Mouse (Mus musculus) lung, postnatal 0 days (tissue): Measurements from ENCODE around the gene Rara. TPM values are rescaled to one million over a fixed set of nuclear protein-coding genes. Genes with fewer than 3 reads are reported as not detected.

Experiments
- ATAC-seq: fragments of 200-750 bp; cut with Nextera tagmentation; 2 replicates; pipeline ENCODE4 v1.8.0; 2017; ENCODE audit warnings: moderate library complexity
- DNase-seq: peaks from one replicate; pipeline ENCODE4 v3.0.0-alpha.2; 2016; ENCODE audit warnings: low spot score
- H3K27ac ChIP-seq: fragments of 300-500 bp; sonication (generic); 2 replicates; pipeline ENCODE4 v1.5.1; 2014; ENCODE audit warnings: antibody characterized with exemption, mild to moderate bottlenecking, low read length, mixed read lengths
- H3K27me3 ChIP-seq: fragments of 300-500 bp; sonication (generic); replicated peaks from 2 replicates; pipeline ENCODE4 v1.6.1; 2014; ENCODE audit warnings: low read length, mixed read lengths; ENCODE audit not compliant: insufficient read depth
- H3K36me3 ChIP-seq: fragments of 300-500 bp; sonication (generic); 2 replicates; pipeline ENCODE4 v1.6.1; 2014; ENCODE audit warnings: low read length, mixed read lengths; ENCODE audit not compliant: insufficient read depth
- H3K4me1 ChIP-seq: fragments of 300-500 bp; sonication (generic); 2 replicates; pipeline ENCODE4 v1.6.1; 2014; ENCODE audit warnings: antibody characterized with exemption, low read depth, low read length, mixed read lengths; ENCODE audit not compliant: insufficient read depth
- H3K4me2 ChIP-seq: fragments of 300-500 bp; sonication (generic); replicated peaks from 2 replicates; pipeline ENCODE4 v1.6.1; 2014; ENCODE audit warnings: low read depth, mild to moderate bottlenecking, low read length, moderate library complexity, mixed read lengths
- H3K4me3 ChIP-seq: fragments of 300-500 bp; sonication (generic); 2 replicates; pipeline ENCODE4 v1.5.1; 2014; ENCODE audit warnings: low read depth, low read length
- H3K9ac ChIP-seq: fragments of 300-500 bp; sonication (generic); replicated peaks from 2 replicates; pipeline ENCODE4 v1.6.1; 2014; ENCODE audit warnings: low read depth, mild to moderate bottlenecking
- H3K9me3 ChIP-seq: fragments of 300-500 bp; sonication (generic); 2 replicates; pipeline ENCODE4 v1.6.1; 2016; ENCODE audit warnings: low read length, mixed read lengths
- CTCF ChIP-seq: IDR thresholded peaks from 2 replicates; pipeline ENCODE4 v1.5.1; 2016; ENCODE audit warnings: antibody characterized with exemption, mild to moderate bottlenecking
- EP300 ChIP-seq: IDR thresholded peaks from 2 replicates; pipeline ENCODE4 v1.6.1; 2016; ENCODE audit warnings: antibody characterized with exemption, mild to moderate bottlenecking, control low read depth
- WGBS: fragments of 180-500 bp; shearing (Covaris S2); extraction: QIAGEN DNeasy Blood & Tissue Kit; methylation state at CpG from one replicate; pipeline ENCODE4 v1.1.7; 2014; 5-methylcytosine and 5-hydroxymethylcytosine counted together
- polyA plus RNA-seq: library from polyadenylated mRNA; unstranded; fragments of >200 nt; fragmentation: Nextera tagmentation; extraction: Ambion mirVana; gene quantifications from 2 replicates; pipeline ENCODE4 v1.2.1, GENCODE M21; 2015

The Rara gene
- polyA plus RNA-seq, result 26.2 and 28.8 TPM in 2 replicates

DNA sequence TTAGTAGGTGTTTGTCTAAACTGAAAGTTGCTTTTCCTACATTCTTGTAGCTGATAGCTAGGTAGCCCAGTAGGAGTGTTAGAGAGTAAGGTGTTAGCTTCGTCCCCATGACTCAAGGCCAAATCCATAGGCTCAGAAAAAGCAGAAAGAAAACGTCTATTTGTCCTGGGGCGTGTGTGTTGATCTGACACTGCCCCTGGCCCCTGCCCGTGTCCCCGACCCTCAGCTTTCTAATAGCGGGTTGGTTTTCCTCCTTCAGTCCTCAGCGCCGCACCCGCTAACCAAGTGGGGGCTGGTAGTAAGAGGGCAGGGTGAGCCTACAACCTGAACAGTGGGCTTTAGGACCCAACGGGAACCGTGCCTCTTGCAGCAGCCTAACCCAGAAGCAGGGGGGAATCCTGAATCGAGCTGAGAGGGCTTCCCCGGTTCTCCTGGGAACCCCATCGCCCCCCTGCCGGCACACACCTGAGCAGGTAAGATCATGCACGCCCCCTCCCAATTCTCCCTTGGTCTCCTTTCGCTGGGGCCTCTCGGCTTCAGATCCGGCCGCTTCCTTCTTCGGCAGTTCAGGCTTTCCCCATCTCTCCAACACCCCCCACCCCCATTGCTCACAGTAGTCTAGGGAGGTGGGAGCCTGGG, at the start of gene Rara:
TSS of gene Rara (plus strand) at position 381 of the 639 bp plus-strand sequence.
- Histone ChIP-seq H3K27me3 (no peaks in the 10 kb centered on the region), H3K36me3 (no peaks in the 10 kb centered on the region), H3K4me3 (peak within 1 kb of the TSS; percentile 39), H3K9me3 (no peaks in the 10 kb centered on the region), H3K9ac (peak within 1 kb of the TSS; percentile 34; the same call in 1 of the 2 replicates), H3K4me2 (peak within 1 kb of the TSS; percentile 80), H3K4me1 (peaks cover 68% of the 10 kb centered on the region), H3K27ac (peak within 1 kb of the TSS; percentile 77)
- ATAC-seq, result no peak
- TF ChIP-seq CTCF, result no peak
- no peak for TF ChIP-seq EP300
- 13% methylated on average over 21 of the region's 21 CpGs for WGBS
- DNase-seq, result no peak

DNA sequence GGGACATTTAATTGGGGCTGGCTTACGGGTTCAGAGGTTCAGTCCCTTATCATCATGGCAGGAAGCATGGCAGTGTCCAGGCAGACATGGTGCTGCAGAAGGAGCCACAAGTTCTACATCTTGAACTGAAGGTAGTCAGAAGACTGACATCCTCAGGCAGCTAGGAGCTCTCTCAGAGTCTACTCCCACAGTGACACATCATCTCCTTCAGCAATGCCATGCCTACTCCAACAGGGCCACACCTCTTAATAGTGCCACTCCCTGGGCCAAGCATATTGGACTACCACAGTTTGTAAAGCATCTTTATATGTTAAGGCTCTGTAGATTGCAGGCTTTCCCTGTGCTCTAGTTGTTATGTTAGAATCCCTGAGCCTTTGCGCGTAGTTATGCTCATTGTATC, 39.9 kb upstream of the Rara start:
- H3K9ac ChIP-seq, result no peak overlapping the region
- no peak for TF ChIP-seq CTCF
- TF ChIP-seq EP300, result no peak
- ATAC-seq (no peak), DNase-seq (no peak)
- no peaks in the 10 kb centered on the region for H3K4me1 ChIP-seq
- no peak overlapping the region for H3K4me3 ChIP-seq
- H3K27ac ChIP-seq, result no peak overlapping the region
- H3K9me3 ChIP-seq, result no peaks in the 10 kb centered on the region
- H3K4me2 ChIP-seq, result no peak overlapping the region
- WGBS, result 99% methylated on average over 3 of the region's 3 CpGs
- no peaks in the 10 kb centered on the region for H3K27me3 ChIP-seq
- H3K36me3 ChIP-seq, result peaks cover 46% of the 10 kb centered on the region

DNA sequence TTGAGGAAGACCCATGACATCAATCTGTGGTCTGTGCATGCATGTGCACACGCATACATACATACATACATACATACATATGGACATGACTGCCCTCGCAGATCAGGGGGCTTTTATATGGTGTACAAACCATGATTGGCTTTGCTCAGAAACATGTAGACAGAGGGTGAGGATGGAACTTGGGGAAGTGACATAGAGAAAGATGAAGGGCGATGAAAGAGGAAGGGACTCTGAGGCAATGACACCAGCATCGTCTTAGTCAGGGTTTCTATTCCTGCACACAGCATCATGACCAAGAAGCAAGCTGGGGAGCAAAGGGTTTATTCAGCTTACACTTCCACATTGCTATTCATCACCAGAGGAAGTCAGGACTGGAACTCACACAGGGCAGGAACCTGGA, 38.5 kb upstream of the Rara start:
- H3K4me1 ChIP-seq, result no peaks in the 10 kb centered on the region
- no peak overlapping the region for H3K4me3 ChIP-seq
- H3K27ac ChIP-seq, result no peak overlapping the region
- H3K9ac ChIP-seq, result no peak overlapping the region
- DNase-seq (no peak), ATAC-seq (no peak)
- H3K9me3 ChIP-seq, result no peaks in the 10 kb centered on the region
- H3K27me3 ChIP-seq, result no peaks in the 10 kb centered on the region
- TF ChIP-seq EP300 (no peak), CTCF (no peak)
- WGBS, result 99% methylated on average over 4 of the region's 4 CpGs
- no peak overlapping the region for H3K4me2 ChIP-seq
- peaks cover 55% of the 10 kb centered on the region for H3K36me3 ChIP-seq

DNA sequence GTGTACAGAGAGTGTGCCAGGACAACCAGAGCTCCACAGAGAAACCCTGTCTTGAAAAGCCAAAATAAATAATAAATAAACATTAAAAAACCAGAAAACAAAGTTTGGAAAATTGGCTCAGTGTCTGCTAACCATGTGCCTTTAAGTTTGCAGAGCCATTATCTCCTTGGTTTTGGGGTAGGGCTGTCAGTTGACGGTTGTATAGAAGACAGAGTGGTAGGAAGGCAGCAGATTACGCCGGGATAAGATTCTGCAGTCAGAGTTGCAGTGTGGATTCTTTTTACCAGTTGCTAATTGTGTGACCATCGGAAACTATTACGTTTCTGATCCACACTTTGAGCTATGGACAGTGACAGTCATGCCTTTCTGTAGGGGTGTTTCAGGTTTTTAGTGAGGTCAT, 37.6 kb upstream of the Rara start:
- no peaks in the 10 kb centered on the region for H3K27me3 ChIP-seq
- ATAC-seq, result no peak

DNA sequence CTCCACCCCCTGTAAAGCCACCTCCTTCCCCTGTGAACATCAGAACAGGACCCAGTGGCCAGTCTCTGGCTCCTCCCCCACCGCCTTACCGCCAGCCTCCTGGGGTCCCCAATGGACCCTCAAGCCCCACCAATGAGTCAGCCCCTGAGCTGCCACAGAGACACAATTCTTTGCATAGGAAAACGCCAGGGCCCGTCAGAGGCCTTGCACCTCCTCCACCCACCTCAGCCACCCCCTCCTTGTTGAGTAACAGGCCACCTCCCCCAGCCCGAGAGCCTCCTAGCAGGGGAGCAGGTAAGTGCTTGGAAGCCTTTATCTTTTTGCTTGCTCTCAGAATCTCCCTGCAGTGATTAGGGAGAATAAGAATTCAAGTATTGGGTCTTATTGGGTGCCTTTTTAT, 35.2 kb upstream of the Rara start:
- DNase-seq (no peak), ATAC-seq (peak; percentile 40; the same call in 1 of the 2 replicates)
- H3K27ac ChIP-seq, result no peak overlapping the region
- no peaks in the 10 kb centered on the region for H3K27me3 ChIP-seq
- TF ChIP-seq CTCF, result no peak
- no peaks in the 10 kb centered on the region for H3K4me1 ChIP-seq
- H3K9me3 ChIP-seq, result no peaks in the 10 kb centered on the region
- no peak overlapping the region for H3K9ac ChIP-seq
- H3K4me3 ChIP-seq, result no peak overlapping the region
- H3K36me3 ChIP-seq, result peaks cover 65% of the 10 kb centered on the region
- H3K4me2 ChIP-seq, result no peak overlapping the region
- WGBS, result 40% methylated on average over 5 of the region's 5 CpGs

More for the DNA sequence above, 37.6 kb upstream of the Rara start:
- TF ChIP-seq EP300, result no peak
- TF ChIP-seq CTCF, result no peak
- H3K4me1 ChIP-seq, result no peaks in the 10 kb centered on the region
- DNase-seq, result no peak
- no peak overlapping the region for H3K27ac ChIP-seq
- no peaks in the 10 kb centered on the region for H3K9me3 ChIP-seq
- H3K4me2 ChIP-seq, result no peak overlapping the region
- H3K9ac ChIP-seq, result no peak overlapping the region
- peaks cover 56% of the 10 kb centered on the region for H3K36me3 ChIP-seq
- no peak overlapping the region for H3K4me3 ChIP-seq
- WGBS, result 84% methylated on average over 5 of the region's 5 CpGs

DNA sequence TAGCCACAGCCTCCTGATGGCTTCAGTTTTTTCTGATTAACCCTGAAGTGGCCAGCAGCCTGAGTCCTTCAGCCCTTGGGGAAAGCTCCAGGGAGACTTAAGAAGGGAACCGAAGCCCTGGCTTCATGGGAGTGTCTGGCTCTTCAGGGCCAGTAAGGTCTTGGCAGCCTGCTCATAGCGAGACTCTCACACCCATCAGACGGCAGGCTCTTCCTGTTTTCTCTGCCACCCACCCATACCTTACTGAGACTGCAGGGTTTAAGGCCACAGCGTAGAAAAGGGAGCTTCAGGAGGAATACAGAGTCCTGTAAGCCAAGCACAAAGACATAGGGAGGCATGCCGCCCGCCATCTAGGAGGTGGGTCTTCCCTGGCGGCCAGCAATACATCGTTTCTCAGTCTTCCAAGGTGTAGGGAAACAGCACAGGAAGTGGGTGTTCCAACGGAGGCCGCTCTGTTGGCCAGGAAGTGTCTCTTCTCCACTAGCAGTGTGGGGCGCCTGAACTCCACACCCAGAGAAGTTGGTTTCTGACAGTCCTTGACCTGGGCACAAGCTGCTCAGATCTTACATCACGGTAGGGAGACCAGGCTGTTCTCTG, 27.0 kb upstream of the Rara start:
- peaks cover 29% of the 10 kb centered on the region for H3K36me3 ChIP-seq
- H3K27ac ChIP-seq, result no peak overlapping the region
- no peak for ATAC-seq

More for the DNA sequence above, 27.0 kb upstream of the Rara start:
- no peak overlapping the region for H3K4me3 ChIP-seq
- H3K4me2 ChIP-seq, result no peak overlapping the region
- no peaks in the 10 kb centered on the region for H3K9me3 ChIP-seq
- 0 out of 2 replicates have a peak, but pooled peaks cover 6% of the 10 kb centered on the region for H3K4me1 ChIP-seq
- no peak overlapping the region for H3K9ac ChIP-seq
- DNase-seq, result no peak
- no peak for TF ChIP-seq CTCF
- WGBS, result 56% methylated on average over 12 of the region's 12 CpGs
- H3K27me3 ChIP-seq, result no peaks in the 10 kb centered on the region
